Mouse (Mus musculus): ENCODE measurements around the gene Abca4.

The Abca4 gene

GRCm38 (mm10) chr3:122109461-122109860, 65.2 kb downstream of the Abca4 start:
- DNase-seq (ENCODE audit: low read depth, low spot score): no peak

- DNase-seq (ENCODE audit: low read depth, low spot score): no peak
These were observed 67.1 kb downstream of the Abca4 start for GRCm38 (mm10) chr3:122111141-122111981.

- no peak for DNase-seq (ENCODE audit: low read depth, low spot score)
These were observed 74.5 kb downstream of the Abca4 start for GRCm38 (mm10) chr3:122118651-122119214.

DNA sequence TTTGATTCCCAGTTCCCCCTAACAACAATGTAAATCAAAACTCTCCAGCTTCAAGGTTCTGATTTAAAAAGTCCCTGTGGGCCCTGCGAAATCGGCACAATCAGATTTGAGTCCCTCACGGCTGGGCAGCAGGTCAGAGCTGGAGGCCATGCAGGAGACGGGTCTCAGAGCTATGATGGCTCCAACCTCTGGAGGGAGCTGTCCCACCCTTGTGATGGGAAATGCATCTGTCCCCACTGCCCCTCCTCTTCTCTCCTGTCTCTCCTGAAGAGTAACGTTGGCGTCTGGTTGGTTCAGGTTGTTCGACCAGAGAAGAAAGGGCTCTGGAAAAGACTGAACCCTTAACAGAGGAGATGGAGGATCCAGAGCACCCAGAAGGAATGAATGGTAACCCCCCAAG, 75.5 kb downstream of the Abca4 start:
- DNase-seq (ENCODE audit: low read depth, low spot score): no peak

GRCm38 (mm10) chr3:122120217-122120616, 76.0 kb downstream of the Abca4 start:
- peak; percentile 74 for DNase-seq (ENCODE audit: low read depth, low spot score)

DNA sequence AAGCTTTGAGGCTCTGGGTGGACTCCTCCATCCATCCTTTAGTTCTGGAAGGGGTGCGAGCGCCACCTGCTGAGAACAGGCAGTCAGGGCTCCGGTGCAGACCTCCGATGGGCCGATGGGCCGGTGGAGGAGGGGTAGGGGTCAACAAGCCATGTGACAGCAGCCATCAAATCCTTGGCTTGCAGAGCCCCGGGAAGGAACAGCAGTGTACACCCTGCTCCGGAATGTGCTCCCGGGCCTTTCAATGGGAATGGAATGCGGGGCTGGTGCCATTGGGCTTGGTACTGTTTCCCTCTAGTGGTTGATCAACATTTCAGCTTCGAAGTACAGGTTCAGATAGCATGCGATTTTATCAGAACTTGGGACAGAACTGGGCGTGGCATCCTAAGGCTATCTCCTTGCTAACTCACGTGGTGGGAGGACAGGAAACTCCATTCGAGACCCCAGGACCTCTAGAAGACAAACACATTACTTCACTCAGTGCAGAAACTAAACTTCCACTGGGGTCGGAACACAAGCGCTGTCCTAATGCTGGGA, 78.0 kb downstream of the Abca4 start:
- peak; percentile 90 for DNase-seq (ENCODE audit: low read depth, low spot score)

GRCm38 (mm10) chr3:122122838-122123237, 78.6 kb downstream of the Abca4 start:
- no peak for DNase-seq (ENCODE audit: low read depth, low spot score)

DNA sequence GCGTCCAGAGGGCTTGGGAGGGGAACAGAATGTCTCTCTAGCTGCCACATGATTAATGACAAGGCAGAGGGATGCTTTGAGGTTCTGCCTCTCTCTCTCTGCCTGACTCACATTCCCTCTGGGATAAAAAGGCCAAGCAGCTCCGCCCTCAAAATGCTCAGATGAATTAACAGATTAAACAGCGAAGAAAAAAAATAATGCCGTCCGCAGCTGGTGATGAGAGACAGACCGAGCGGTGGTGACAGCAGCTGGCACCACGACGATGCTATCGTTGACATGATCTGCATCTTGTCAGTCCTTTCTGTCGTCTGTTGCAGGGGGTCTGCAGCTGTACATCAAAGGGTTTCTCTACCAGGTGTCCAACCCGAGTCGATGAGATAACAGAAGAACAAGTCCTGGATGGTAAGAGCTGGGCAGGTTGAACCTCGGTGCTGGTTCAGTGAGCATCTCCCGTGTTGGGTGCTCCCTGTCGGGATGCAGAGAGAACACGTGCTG, 84.8 kb downstream of the Abca4 start:
- DNase-seq (ENCODE audit: low read depth, low spot score): peak; percentile 40

- peak; percentile 55 for DNase-seq (ENCODE audit: low read depth, low spot score)
These were observed 86.5 kb downstream of the Abca4 start for GRCm38 (mm10) chr3:122130771-122131170.

GRCm38 (mm10) chr3:122131633-122132032, 87.4 kb downstream of the Abca4 start:
- DNase-seq (ENCODE audit: low read depth, low spot score): peak; percentile 50

DNA sequence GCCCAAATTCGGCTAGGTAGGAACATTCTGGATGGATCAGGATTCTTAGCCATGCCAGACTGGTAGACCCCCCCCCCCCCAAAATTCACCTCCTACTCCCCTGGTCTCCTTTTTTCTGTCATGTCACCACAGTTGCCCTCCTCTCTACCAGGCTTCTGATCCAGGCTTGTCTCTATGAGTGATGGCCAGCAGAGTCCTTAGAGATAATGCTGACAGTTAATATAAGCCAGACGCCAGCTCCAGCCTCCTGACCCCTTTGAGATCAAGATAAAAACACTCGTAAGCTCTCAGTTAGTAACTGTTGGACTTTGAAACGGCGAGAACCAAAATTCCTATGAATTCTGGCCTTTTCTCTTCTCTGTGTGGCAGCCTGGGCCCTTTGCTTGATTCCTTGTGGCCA, 89.0 kb downstream of the Abca4 start:
- no peak for DNase-seq (ENCODE audit: low read depth, low spot score)

DNA sequence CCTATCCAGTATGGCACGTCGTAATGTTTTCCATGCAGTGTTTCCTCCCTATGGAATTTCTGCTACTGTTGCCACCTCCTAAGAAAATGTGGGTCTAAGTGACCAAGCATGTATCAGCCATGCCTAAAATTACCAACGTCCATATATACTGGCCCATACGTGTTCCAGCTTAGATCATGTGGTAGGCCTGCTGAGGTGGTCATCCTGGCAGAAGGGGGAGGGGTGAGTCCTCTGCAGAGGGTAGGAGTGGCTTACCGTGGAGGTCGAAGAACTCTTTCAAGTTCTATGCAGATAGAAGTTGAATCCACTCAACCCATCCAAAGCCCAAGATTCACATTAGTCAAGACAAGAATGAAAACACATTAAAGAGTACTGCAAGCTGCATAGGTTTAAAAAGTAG, 89.6 kb downstream of the Abca4 start:
- no peak for DNase-seq (ENCODE audit: low read depth, low spot score)

GRCm38 (mm10) chr3:122140589-122141400, 96.6 kb downstream of the Abca4 start:
- DNase-seq (ENCODE audit: low read depth, low spot score): peak; percentile 61

DNA sequence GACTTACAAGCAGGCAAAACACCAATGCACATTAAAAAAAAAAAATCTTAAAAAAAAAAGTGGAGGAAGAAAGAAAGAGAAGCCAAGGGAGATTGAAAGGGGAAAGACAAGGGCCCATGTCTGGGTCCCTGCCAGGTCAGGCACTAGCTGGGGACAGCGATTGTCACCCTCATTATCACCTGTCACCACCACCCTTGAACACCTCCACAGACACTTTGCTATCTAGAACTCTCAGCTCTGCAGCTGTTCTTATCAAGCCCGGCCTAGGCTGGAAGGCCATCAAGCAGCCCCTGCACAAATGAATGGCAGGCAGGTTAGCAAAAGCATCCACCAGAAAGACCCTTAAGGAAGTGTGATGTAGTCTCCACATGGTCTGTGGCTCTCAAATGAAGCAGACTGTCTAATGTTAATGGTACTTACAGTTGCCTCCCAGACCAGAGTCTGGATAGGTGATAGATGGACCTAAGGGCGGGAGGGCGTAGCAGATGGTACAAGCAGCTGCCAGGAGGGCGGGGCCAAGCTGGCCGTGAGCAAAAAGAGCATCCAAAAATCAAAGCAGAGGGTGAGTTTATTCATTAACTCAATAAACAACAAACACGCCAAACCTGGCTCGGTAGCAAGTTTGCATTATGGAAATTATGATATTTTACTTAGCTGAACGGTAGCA, 98.1 kb downstream of the Abca4 start:
- no peak for DNase-seq (ENCODE audit: low read depth, low spot score)

- no peak for DNase-seq (ENCODE audit: low read depth, low spot score)
These were observed 99.2 kb downstream of the Abca4 start for GRCm38 (mm10) chr3:122143432-122143831.

- no peak for DNase-seq (ENCODE audit: low read depth, low spot score)
These were observed 101.2 kb downstream of the Abca4 start for GRCm38 (mm10) chr3:122145430-122145829.

DNA sequence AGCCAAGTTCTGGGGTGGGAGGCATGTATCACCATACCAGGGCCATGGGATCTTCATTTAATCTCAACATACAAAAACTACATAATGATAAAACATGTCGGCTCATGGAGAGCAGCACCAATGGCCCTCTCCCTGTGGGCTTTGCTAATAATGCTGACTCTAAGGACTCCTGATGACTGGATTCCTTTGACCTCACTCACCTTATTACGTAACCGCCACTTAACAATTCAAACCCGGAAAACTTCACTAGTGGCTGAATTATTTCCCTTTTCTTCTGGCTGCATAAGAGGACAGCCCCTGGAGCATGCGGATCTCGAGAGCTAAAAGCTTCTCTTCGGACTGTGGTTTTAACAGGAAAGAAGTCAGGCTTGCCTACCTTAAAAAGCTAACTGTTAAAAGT, 106.6 kb downstream of the Abca4 start:
- no peak for DNase-seq (ENCODE audit: low read depth, low spot score)

GRCm38 (mm10) chr3:122152431-122152830, 108.2 kb downstream of the Abca4 start:
- no peak for DNase-seq (ENCODE audit: low read depth, low spot score)

DNA sequence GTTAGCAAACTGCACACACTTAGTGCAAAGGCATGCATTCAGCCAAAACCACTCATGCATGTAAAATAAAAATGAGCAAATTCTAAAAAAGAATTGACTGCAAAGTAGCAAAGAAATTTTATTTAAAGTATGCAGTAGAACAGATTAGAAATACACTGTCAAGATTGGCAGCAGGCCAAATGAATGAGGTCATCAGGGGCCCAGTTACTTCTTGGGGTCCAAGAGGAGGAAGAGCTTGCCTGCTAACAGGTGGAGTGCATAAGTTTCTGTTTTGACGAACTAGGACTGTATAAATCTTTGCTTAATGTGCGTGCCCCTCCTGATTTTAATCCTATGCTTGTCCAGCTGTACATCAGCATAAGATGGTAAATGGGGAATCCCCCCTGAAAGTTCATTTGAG, 109.8 kb downstream of the Abca4 start:
- DNase-seq (ENCODE audit: low read depth, low spot score): no peak

- DNase-seq (ENCODE audit: low read depth, low spot score): no peak
These were observed 115.2 kb downstream of the Abca4 start for GRCm38 (mm10) chr3:122159447-122159846.

- peak; percentile 27 for DNase-seq (ENCODE audit: low read depth, low spot score)
These were observed 125.5 kb downstream of the Abca4 start for GRCm38 (mm10) chr3:122169616-122170178.
